Mouse (Mus musculus) ES-Bruce4 (cell line): ENCODE results near the gene Mxd1. TPM values are rescaled to one million over a fixed set of nuclear protein-coding genes. Genes with fewer than 3 reads are reported as not detected.
A peak's percentile ranks its signal among the peaks of the same experiment; 100 is the strongest.

ENCODE experiments used
- H3K27ac ChIP-seq: 2 replicates; pipeline ENCODE4 v1.5.1; 2012; ENCODE audit warnings: low read length, inconsistent platforms; ENCODE audit not compliant: insufficient read depth
- H3K27me3 ChIP-seq: 2 replicates; pipeline ENCODE4 v1.6.1; 2012; ENCODE audit warnings: mild to moderate bottlenecking, low read length, inconsistent platforms; ENCODE audit not compliant: control insufficient read depth, poor library complexity, insufficient read depth, severe bottlenecking
- H3K36me3 ChIP-seq: 2 replicates; pipeline ENCODE4 v1.6.1; 2012; ENCODE audit warnings: inconsistent platforms, mild to moderate bottlenecking, low read length, moderate library complexity; ENCODE audit not compliant: control insufficient read depth, poor library complexity, insufficient read depth, severe bottlenecking
- H3K4me1 ChIP-seq: one replicate; pipeline ENCODE4 v1.8.1; 2011; ENCODE audit warnings: low read length; ENCODE audit not compliant: control insufficient read depth, insufficient read depth
- H3K4me3 ChIP-seq: 2 replicates; pipeline ENCODE4 v1.5.1; 2011; ENCODE audit warnings: low read depth, mild to moderate bottlenecking, low read length
- H3K9ac ChIP-seq: 2 replicates; pipeline ENCODE4 v1.6.1; 2012; ENCODE audit warnings: low read depth, mild to moderate bottlenecking, inconsistent platforms; ENCODE audit not compliant: poor library complexity, severe bottlenecking
- H3K9me3 ChIP-seq: replicated peaks from 2 replicates; pipeline ENCODE4 v1.6.1; 2012; ENCODE audit warnings: mild to moderate bottlenecking, low read length, inconsistent platforms; ENCODE audit not compliant: control insufficient read depth, poor library complexity, insufficient read depth, severe bottlenecking
- CTCF ChIP-seq: IDR thresholded peaks from one replicate; pipeline ENCODE4 v1.8.1; 2011; ENCODE audit warnings: low read depth, low read length
- EP300 ChIP-seq: IDR thresholded peaks from 2 replicates; pipeline ENCODE4 v1.6.1; 2011; ENCODE audit warnings: low read depth, low read length; ENCODE audit not compliant: insufficient read depth
- POLR2A ChIP-seq: IDR thresholded peaks from one replicate; pipeline ENCODE4 v1.8.1; 2011; ENCODE audit warnings: low read length; ENCODE audit not compliant: insufficient read depth
- polyA plus RNA-seq: library from polyadenylated mRNA; stranded (reverse); fragments of >200 nt; gene quantifications from 2 replicates; pipeline ENCODE4 v1.2.4, GENCODE M21; 2011; ENCODE audit warnings: low read depth; ENCODE audit not compliant: missing spikeins, insufficient read depth, insufficient read length

Mxd1 gene
- polyA plus RNA-seq, 1 experiment = 3.4 TPM

GRCm38 (mm10) chr6:86641716-86642115 lies 27.2 kb downstream of the Mxd1 start:
- Histone ChIP-seq H3K36me3 (no peaks in the 10 kb centered on the region), H3K27me3 (no peaks in the 10 kb centered on the region), H3K9ac (no peak overlapping the region), H3K9me3 (no peaks in the 10 kb centered on the region), H3K4me1 (no peaks in the 10 kb centered on the region), H3K27ac (no peak overlapping the region), H3K4me3 (no peak overlapping the region)
- TF ChIP-seq EP300 (no peak), CTCF (no peak), POLR2A (no peak)

DNA sequence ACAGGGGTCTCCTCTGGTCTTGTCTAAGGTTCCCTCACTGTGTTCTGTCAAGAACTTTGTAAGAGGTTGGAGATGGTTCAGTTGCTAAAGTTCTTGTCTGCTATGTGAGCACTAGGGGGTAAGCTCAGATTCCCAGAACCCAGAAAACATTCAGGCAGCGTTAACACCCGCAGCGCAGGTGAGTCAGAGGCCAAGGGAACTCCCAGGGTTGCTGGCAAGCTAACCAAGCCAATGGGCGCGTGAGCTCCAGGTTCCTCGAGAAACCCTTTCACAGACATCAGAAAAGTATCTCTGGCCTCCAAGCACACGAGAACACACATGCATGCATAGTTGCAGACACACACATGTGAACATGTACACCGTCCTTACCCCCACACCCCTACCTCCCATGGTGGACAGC lies 28.2 kb downstream of the Mxd1 start:
- no peaks in the 10 kb centered on the region for H3K9me3 ChIP-seq
- H3K36me3 ChIP-seq = no peaks in the 10 kb centered on the region
- no peak overlapping the region for H3K4me3 ChIP-seq
- H3K27me3 ChIP-seq = no peaks in the 10 kb centered on the region
- TF ChIP-seq EP300 (no peak), POLR2A (no peak), CTCF (no peak)
- no peaks in the 10 kb centered on the region for H3K4me1 ChIP-seq
- H3K27ac ChIP-seq = no peak overlapping the region
- no peak overlapping the region for H3K9ac ChIP-seq

DNA sequence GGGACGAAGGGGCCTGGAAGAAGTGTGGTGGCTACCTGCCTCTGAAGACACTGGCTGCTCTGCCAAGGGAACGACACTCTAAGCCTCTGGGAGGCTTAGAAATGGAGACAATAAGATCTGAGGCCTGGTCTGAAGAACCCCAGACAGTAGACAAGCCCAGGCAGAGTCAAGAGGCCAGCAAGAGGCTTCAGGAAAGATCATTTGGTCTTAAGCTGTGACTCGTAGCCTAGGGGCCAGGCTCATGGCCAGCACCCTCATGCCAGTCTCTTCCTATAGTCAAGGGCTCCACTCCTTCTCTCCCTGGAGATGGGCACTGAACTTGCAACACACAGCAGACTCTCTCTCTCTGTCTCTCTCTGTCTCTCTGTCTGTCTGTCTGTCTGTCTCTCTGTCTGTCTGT lies 28.8 kb downstream of the Mxd1 start:
- Histone ChIP-seq H3K9ac (no peak overlapping the region), H3K4me3 (no peak overlapping the region), H3K9me3 (no peaks in the 10 kb centered on the region), H3K4me1 (no peaks in the 10 kb centered on the region), H3K27me3 (no peaks in the 10 kb centered on the region), H3K36me3 (no peaks in the 10 kb centered on the region), H3K27ac (no peak overlapping the region)
- no peak for TF ChIP-seq EP300
- TF ChIP-seq CTCF = no peak
- no peak for TF ChIP-seq POLR2A

DNA sequence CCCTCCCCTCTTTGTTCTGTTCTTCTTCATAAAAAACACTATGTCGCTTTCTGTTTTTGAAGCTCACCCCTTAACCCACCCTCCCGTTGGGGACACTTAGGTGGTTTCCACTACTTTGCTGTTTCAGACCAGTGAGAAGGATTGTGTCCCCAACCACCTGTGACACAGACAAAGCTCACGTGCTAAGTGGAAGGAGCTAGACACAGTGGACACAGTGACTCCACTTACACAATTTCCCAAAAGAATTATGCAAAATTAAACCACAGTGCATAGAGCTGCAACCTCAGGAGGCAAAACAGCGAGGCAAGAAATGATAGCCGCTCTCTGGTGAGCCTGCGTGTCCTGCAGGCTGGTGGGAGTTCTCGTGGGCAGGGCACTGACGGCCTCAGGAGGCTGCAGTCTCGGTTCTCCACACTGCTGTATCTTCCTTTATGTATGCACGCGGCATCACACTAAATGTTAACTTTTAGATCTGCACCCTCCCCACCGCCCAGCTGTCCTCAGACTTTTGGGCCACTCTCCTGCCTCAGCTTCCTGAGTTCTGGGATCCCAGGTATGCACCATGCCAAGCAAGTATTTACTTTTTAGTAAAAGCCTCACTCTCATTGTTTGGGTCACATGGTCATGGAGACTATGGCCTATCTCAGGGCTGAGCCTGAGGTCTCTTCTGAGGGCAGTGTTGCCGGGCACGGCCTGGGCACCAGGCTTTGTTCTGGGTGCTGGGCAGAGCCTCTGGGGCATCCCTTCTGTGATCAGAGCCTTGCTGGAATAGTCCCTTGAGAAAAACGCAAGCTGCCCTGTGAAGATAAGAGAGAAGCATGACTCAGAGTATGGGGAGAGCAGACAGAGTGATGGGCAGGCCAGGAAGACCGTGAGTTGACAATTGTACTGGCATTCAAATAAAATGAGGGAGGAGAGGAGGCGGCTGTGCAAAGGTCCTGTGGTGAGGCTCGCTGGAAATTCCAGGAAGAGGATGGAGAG lies 29.5 kb downstream of the Mxd1 start:
- H3K4me1 ChIP-seq = no peaks in the 10 kb centered on the region
- no peaks in the 10 kb centered on the region for H3K9me3 ChIP-seq
- no peak for TF ChIP-seq POLR2A
- no peak for TF ChIP-seq EP300
- TF ChIP-seq CTCF = no peak
- no peaks in the 10 kb centered on the region for H3K36me3 ChIP-seq
- no peak overlapping the region for H3K9ac ChIP-seq
- no peak overlapping the region for H3K27ac ChIP-seq
- peak overlapping the region; percentile 31 for H3K4me3 ChIP-seq
- H3K27me3 ChIP-seq = no peaks in the 10 kb centered on the region

GRCm38 (mm10) chr6:86638434-86638833 lies 30.5 kb downstream of the Mxd1 start:
- H3K4me1 ChIP-seq = no peaks in the 10 kb centered on the region
- H3K9ac ChIP-seq = no peak overlapping the region
- H3K27ac ChIP-seq = no peak overlapping the region
- no peaks in the 10 kb centered on the region for H3K9me3 ChIP-seq
- no peak overlapping the region for H3K4me3 ChIP-seq
- H3K27me3 ChIP-seq = no peaks in the 10 kb centered on the region
- H3K36me3 ChIP-seq = no peaks in the 10 kb centered on the region
- TF ChIP-seq EP300 = no peak
- no peak for TF ChIP-seq POLR2A
- no peak for TF ChIP-seq CTCF

GRCm38 (mm10) chr6:86637860-86638259 lies 31.1 kb downstream of the Mxd1 start:
- no peak overlapping the region for H3K27ac ChIP-seq
- no peaks in the 10 kb centered on the region for H3K27me3 ChIP-seq
- TF ChIP-seq CTCF (no peak), POLR2A (no peak), EP300 (no peak)
- no peaks in the 10 kb centered on the region for H3K36me3 ChIP-seq
- H3K9me3 ChIP-seq = no peaks in the 10 kb centered on the region
- H3K4me1 ChIP-seq = no peaks in the 10 kb centered on the region
- H3K4me3 ChIP-seq = no peak overlapping the region
- no peak overlapping the region for H3K9ac ChIP-seq
